Mouse (Mus musculus): ENCODE measurements around the gene Mb21d2. TPM values are rescaled to one million over a fixed set of nuclear protein-coding genes. Genes with fewer than 3 reads are reported as not detected.

The Mb21d2 gene
- total RNA-seq, 2 experiments from 2014 or later: 50.4 to 59.0 TPM

DNA sequence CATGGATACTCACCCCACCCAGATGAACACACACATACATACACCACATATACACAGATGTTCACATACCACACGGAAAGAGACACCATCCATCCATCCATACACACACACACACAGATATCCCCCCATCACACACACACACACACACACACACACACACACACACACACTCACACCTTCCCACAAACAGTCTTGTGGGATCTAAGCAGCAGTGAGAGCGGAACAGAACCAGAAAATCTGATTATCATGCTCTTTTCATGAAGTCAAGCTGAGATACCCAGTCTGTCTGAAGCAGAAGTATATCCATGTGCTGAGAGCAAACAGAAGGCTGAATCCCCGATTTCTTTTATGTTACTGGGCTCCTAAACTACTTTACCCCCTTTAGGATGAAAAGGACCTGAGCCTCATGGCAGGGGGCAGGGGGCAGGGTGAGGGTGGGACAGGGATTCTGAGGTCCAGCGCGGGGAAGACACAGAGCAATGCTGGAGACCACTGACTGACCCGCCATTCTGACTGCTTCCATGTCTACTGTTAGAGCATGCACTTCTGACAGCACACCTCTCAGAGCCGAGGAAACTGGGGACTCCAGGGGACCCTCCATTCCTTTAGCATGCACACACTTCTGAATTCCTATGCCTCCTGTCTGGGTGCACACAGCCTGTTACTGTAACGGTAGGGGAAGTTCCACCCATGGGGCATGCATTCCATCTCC, 62.7 kb downstream of the Mb21d2 start:
- no peak for DNase-seq
- intact Hi-C loops (cut with DNase I): no loop called here

DNA sequence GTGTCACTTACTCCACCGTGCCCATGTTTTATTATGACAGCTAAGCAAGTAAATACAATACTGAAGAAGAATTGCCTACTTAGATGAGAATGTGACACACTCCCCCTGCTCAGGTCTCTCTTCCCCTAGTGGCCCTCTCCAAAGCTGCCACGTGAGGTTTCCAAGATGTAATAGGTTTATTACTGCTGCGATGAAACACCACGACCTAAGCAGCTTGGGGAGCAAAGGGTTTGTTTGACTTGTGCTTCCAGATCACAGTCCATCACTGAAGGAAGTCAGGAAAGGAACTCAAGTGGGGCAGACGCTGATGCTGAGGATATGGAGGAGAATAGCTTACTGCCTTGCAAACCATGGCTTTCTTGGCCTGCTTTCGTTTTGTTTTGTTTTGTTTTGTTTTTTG, 65.9 kb downstream of the Mb21d2 start:
- intact Hi-C loops (cut with DNase I): no loop called here

DNA sequence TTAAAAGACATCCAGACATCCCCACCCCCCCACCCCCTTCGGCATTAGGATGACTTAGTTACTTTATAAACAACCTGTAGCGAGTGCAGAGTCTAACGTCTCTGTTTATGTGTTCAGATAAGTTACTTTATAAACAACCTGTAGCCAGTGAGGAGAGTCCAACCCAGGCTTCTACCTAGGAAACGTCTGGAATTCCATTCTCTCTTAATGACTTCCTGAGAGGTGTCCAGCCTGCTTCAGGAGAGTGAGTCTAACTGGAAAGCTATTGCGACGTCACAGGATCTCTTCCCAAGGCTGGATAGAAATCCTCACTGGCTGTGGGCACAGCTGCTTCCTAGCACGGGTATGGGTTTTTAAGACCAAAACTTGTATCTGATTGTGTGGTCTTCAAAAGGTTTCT, 67.4 kb downstream of the Mb21d2 start:
- DNase-seq: no peak
- intact Hi-C loops (cut with DNase I): no loop called here

More for the DNA sequence above, 65.9 kb downstream of the Mb21d2 start:
- no peak for DNase-seq

DNA sequence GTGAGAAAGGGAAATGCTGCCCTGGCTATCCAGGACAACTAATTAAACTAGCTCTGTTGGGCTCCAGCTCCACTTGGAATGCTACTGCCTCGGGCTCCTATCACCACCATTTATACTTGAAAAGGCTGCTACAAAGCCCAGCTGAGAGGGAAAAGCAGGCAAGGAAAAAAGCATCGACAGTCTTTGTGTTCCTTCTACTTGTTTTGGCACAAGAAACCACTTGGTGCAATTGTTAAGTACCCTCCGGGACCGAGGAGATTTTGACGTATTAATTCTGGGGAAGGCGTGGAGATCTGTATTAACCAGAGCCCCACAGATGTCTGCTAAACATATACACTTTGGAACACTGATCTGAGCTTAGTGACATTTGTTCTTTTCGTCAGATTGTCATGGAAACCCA, 69.8 kb downstream of the Mb21d2 start:
- intact Hi-C loops (cut with DNase I): no loop called here
- no peak for DNase-seq

GRCm38 (mm10) chr16:28859009-28859288, 70.5 kb downstream of the Mb21d2 start:
- intact Hi-C loops (cut with DNase I): no loop called here

DNA sequence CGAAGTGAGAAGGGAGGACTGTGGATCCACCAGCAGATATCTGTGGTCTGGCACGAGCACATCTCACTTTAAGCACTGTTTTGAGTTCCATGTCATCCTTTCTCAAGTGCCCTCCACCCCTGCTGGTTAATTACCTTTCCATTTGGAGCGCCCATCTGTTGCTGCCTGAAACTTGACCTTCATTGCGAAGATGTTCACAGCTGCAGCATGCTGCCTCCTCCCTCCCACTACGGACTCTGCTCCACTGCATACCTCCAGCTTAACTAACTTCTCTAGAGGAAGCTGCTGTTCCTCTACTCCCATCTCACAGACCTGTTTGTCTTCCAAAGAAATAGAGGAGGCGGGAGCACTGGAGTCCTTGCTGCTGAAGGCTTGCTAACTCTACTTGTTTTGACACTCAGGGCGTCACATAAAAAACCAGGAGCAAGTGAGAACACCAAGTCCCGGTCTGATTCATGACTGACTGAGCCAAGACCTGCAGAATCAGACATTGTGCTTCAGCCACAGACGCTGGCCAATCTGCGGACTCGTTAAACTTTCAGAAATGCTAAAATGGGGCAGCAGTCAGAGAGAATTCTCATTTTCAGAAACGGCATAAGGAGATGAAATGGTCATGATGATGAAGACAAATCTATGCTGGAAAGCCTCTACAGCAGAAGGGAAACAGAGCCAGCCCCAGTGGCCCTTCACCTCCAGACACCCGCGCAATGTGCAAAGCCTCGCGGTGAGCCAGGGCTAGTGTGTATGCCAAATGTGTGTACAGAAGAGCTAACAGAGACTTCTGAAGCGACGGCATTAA, 71.1 kb downstream of the Mb21d2 start:
- intact Hi-C loops (cut with DNase I): no loop called here
- no peak for DNase-seq

More at GRCm38 (mm10) chr16:28859009-28859288, 70.5 kb downstream of the Mb21d2 start:
- DNase-seq: no peak

DNA sequence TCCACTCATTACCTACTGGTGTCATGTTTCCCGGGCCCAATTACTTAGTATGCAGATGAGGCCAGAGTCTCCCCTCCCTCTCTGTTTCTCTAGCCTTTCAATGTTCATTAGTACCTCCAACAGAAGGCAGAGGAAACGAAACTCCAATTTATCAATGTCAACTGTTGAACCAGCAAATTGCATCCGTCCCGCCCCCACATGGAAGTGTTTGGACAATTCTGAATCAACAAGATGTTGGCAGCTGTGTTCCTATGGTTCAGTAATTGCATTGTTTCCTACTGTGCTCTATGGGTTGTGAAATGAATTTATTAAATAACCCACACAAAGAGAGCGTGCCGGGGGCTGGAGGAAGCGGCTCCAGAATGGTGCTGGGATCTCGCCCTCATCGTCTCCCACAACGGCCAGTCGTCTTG, 78.1 kb downstream of the Mb21d2 start:
- intact Hi-C loops (cut with DNase I): no loop called here
- peak; percentile 76 for DNase-seq

- intact Hi-C loops (cut with DNase I): no loop called here
- peak; percentile 69 for DNase-seq
These were observed 78.6 kb downstream of the Mb21d2 start for GRCm38 (mm10) chr16:28850881-28851280.

DNA sequence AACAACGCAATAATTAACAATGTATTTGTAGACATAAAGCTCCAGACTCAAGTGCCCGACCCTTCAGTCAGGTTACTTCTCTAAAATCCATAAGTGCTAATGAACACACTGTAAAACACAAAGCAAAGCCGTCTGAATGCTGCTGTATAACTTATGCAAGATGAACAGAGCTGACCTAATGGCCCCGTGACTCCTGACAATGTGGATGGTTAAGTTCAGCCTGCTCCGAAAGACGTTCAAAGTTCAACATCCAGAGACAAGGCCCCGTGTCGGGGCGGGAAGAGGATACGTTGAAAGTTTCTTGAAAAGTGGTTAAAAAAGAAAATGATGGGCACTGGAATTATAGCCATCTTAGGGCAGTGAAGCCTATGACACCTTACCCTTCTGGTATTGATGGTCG, 83.3 kb downstream of the Mb21d2 start:
- no peak for DNase-seq
- intact Hi-C loops (cut with DNase I): loop anchor here (10.0 kb wide), 1 partner anchor 179 kb away; no protein-coding TSS in a partner anchor

DNA sequence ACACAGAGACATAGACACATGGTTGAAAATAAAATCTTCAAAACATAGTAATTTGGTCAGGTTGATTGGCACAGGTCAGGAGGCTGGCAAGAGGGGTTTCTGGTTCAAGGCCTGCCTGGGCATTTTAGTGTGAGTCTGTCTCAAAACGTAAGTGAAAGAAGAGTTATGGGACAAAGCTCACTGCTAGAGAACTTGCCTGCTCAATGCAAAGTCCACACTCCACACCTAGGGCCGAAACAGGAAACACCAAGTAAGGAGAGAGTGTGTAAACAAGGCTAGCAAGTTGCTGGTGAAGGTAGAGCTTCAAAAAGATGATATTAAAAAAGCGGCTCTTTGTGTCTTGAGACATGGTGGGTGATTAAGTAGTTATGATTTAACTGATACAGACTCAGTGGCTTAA, 84.1 kb downstream of the Mb21d2 start:
- intact Hi-C loops (cut with DNase I): loop anchor here (10.0 kb wide), 1 partner anchor 179 kb away; no protein-coding TSS in a partner anchor
- no peak for DNase-seq

DNA sequence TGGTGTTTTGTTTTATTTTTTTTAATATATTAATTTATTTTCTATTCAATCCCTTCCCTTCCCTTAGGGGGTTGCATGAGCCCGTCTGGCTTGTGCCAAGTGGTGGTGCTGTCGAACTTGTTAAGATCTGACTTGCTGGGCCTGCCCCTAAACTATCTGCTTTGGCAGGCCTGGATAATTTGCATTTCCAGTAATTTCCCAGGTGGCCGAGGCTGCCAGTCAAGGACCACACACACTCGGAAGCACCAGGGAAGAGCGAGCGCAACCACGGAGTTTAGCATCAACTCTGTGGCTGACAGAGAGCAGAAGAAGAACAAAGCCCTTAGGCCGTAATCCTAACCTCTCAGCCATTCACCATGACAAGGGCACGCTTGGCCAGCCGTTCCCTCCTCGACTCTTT, 88.4 kb downstream of the Mb21d2 start:
- DNase-seq: peak; percentile 74
- intact Hi-C loops (cut with DNase I): loop anchor here (2.0 to 10.0 kb wide), 4 partner anchors 88 to 736 kb away; partner anchors contain the start of genes Mb21d2 and Opa1

GRCm38 (mm10) chr16:28840075-28840974, 89.1 kb downstream of the Mb21d2 start:
- intact Hi-C loops (cut with DNase I): loop anchor here (2.0 to 10.0 kb wide), 4 partner anchors 88 to 737 kb away; partner anchors contain the start of genes Mb21d2 and Opa1
- DNase-seq: peak; percentile 72

GRCm38 (mm10) chr16:28839575-28839974, 89.9 kb downstream of the Mb21d2 start:
- no peak for DNase-seq
- intact Hi-C loops (cut with DNase I): loop anchor here (5.0 kb wide), 1 partner anchor 247 kb away; no protein-coding TSS in a partner anchor

- peak; percentile 64 for DNase-seq
- intact Hi-C loops (cut with DNase I): loop anchor here (5.0 kb wide), 1 partner anchor 246 kb away; no protein-coding TSS in a partner anchor
These were observed 91.5 kb downstream of the Mb21d2 start for GRCm38 (mm10) chr16:28838016-28838415.

GRCm38 (mm10) chr16:28832085-28832635, 97.3 kb downstream of the Mb21d2 start:
- intact Hi-C loops (cut with DNase I): no loop called here

DNA sequence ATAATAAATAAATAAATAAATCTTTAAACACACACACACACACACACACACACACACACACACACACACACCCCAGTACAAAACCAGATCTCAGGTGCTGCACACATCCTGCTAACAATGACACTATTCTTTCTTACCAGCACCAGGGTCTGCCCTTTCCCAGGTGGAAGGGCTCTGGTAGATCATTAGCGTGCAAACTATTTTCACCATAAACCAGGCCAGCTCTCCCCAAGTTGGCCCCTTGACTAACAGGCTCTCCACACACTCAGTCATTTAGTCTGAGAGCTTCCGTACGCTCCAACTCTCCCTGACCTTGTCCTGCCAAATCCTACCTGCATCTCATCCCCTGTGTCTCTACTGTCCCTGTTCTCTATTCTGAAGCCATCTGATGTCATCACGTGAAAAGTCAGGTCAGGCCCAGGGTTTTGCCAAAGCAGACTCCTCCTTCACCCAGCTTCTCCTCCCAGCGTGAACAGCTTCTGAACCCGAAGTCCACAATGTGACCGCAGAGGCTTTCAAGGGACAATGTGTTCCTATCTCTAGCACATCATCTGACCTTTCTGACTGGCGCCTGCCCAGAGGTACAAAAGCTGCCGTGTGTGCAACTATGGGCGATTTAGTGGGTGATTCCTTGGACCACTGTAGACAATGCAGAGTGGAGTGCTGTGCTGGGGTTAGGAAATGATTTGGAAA, 100.1 kb downstream of the Mb21d2 start:
- DNase-seq: no peak
- intact Hi-C loops (cut with DNase I): no loop called here

More at GRCm38 (mm10) chr16:28832085-28832635, 97.3 kb downstream of the Mb21d2 start:
- DNase-seq: no peak

DNA sequence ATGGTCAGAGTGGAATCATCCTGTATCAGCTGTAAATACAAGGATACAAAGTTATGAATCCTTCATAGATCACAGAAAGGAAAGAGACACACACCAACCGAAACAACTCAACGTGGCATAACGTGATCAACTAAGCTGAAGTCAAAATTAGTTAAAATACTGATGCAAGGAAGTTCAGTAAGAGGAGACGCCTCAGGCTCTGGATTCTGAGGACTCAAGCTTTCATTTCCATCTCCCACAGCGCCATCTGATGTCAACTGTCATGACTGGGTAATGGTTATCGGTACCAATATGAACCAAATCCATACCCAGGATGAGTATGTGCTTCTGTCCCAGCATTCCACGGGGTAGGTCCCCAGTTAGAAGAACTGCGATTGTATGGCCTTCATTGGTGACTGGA, 104.7 kb downstream of the Mb21d2 start:
- intact Hi-C loops (cut with DNase I): no loop called here
- DNase-seq: no peak

DNA sequence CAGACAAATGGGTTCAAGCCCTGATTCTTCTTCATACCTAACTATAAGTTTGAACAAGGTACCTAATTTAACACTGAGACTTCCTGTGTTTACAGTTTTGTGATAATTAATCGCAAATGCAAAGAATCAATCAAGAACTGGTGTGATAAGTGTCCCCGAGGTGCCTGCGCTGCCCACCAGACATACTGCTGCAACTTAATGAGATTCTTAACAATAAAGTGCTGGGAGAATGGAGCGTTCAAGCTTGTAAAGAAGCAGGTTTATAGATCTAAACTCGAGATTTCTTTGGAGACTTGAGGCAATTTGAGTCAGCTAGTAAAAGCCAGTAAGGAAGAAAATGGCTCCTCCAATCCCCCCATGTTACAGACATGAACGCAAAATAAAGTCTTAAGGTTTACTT, 107.7 kb downstream of the Mb21d2 start:
- intact Hi-C loops (cut with DNase I): no loop called here
- no peak for DNase-seq

- intact Hi-C loops (cut with DNase I): no loop called here
- no peak for DNase-seq
These were observed 110.7 kb downstream of the Mb21d2 start for GRCm38 (mm10) chr16:28818749-28819285.

DNA sequence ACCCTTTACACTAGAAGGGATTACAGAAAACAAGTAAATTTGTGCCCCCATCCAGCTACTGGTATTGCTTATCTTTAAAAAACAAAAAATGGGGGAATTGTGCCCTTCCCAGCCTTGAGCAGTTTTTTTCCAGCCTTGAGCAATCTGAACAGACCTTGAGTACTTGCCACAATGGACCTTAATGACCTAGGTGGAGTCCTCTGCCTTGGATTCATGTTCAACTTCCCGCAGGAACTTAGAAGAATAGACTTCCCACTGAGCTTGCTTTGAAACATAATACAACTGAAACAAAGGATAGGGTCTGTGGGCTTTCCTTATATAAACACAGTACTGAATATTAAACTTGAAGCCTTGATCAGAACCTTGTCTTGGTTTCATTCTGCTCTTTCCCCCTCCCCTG, 116.2 kb downstream of the Mb21d2 start:
- DNase-seq: no peak
- intact Hi-C loops (cut with DNase I): no loop called here
